Mouse (Mus musculus): ENCODE measurements around the gene Dtx2. TPM values are rescaled to one million over a fixed set of nuclear protein-coding genes. Genes with fewer than 3 reads are reported as not detected.
A peak's percentile ranks its signal among the peaks of the same experiment; 100 is the strongest.

The Dtx2 gene
- polyA plus RNA-seq, 1 experiment from 2014 or later = 21.8 TPM

DNA sequence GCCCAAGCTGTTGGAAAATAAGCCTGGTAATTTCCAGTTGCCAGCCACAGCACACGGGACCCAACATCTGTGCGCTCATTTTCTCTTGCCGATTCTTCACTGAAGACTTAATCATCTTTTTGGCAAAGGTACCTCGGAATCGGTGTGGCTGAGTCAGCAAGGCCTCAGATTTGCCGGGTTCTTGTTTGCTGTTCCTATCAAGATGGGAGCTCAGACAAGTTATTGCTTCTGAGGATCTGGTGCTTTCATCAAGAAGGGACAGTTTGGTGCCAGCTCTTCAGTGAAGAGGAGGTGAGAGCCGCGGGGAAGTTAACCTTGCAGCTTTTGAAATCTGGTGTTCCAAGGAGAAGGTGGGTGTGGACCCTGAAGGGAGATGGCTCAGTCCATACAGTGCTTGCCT, 1.6 kb downstream of the Dtx2 start:
- no peaks in the 10 kb centered on the region for H3K9me3 ChIP-seq (replicated peaks; ENCODE audit: low read length)
- no peak for TF ChIP-seq CTCF (IDR thresholded peaks at IDR 0.05; ENCODE audit: low read depth)
- H3K4me2 ChIP-seq (ENCODE audit: low read length) = peak overlapping the region; percentile 84; the same call in 1 of the 2 replicates
- WGBS = 90% methylated on average over 8 of the region's 8 CpGs
- no peaks in the 10 kb centered on the region for H3K27me3 ChIP-seq (ENCODE audit: insufficient read depth, low read length)
- DNase-seq (ENCODE audit: low spot score) (no peak), ATAC-seq (replicated peaks; ENCODE audit: low FRiP score, low read depth) (no peak)
- no peak overlapping the region for H3K27ac ChIP-seq
- H3K4me3 ChIP-seq (replicated peaks; ENCODE audit: low read depth, low read length) = no peak overlapping the region
- no peaks in the 10 kb centered on the region for H3K4me1 ChIP-seq (replicated peaks; ENCODE audit: insufficient read depth, low read length)
- 0 out of 2 replicates have a peak overlapping the region, but pooled peaks have one; percentile 31 for H3K9ac ChIP-seq (ENCODE audit: low read depth, low read length)
- H3K36me3 ChIP-seq (ENCODE audit: insufficient read depth, low read length) = peaks cover 21% of the 10 kb centered on the region

DNA sequence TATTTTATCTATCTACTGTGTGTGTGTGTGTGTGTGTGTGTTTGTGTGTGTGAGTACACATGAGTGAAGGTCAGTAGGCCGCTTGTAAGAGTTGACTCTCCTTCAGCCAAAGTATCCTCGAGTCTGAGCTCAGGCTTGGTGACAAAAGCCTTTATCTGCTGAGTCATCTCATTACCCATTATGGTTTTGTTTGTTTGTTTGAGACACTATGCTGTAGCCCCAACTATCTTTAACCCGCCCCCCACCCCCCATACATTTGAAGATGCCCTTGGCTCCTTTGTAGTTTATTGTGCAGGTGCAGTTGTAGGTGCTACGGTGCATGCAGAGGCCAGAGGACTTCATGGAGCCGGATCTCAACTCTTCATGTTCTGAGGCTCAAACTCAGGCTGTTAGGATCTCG, 6.6 kb downstream of the Dtx2 start:
- H3K9ac ChIP-seq (ENCODE audit: low read depth, low read length) = no peak overlapping the region
- TF ChIP-seq CTCF (IDR thresholded peaks at IDR 0.05; ENCODE audit: low read depth) = no peak
- DNase-seq (ENCODE audit: low spot score) (no peak), ATAC-seq (replicated peaks; ENCODE audit: low FRiP score, low read depth) (no peak)
- no peak overlapping the region for H3K4me3 ChIP-seq (replicated peaks; ENCODE audit: low read depth, low read length)
- 95% methylated on average over 6 of the region's 6 CpGs for WGBS
- H3K4me1 ChIP-seq (replicated peaks; ENCODE audit: insufficient read depth, low read length) = no peaks in the 10 kb centered on the region; the same call in 1 of the 2 replicates
- H3K4me2 ChIP-seq (ENCODE audit: low read length) = no peak overlapping the region
- H3K9me3 ChIP-seq (replicated peaks; ENCODE audit: low read length) = no peaks in the 10 kb centered on the region
- H3K36me3 ChIP-seq (ENCODE audit: insufficient read depth, low read length) = peaks cover 21% of the 10 kb centered on the region
- H3K27me3 ChIP-seq (ENCODE audit: insufficient read depth, low read length) = no peaks in the 10 kb centered on the region
- H3K27ac ChIP-seq = no peak overlapping the region

DNA sequence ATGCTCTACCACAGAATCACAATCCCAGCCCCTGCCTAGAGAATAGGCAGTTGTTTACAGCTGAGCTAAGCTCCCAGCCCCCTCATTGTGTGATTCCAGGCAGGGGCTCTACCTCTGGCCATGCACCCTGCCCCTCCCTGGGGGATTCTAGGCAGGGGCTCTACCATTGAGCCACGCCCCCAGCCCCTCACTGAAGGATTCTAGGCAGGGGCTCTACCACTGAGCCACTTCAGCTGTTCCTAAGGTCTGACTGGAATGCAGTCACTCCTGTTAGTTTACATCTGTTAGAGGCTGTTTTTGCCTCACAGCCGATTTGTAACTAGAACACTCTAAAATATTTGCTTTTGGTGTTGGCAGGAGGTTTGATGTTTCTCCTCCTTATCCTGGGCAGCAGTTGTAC, 7.7 kb downstream of the Dtx2 start:
- Histone ChIP-seq H3K36me3 (ENCODE audit: insufficient read depth, low read length) (peaks cover 18% of the 10 kb centered on the region), H3K9ac (ENCODE audit: low read depth, low read length) (no peak overlapping the region), H3K4me1 (replicated peaks; ENCODE audit: insufficient read depth, low read length) (no peaks in the 10 kb centered on the region; the same call in 1 of the 2 replicates), H3K27ac (no peak overlapping the region), H3K4me3 (replicated peaks; ENCODE audit: low read depth, low read length) (no peak overlapping the region), H3K27me3 (ENCODE audit: insufficient read depth, low read length) (no peaks in the 10 kb centered on the region), H3K4me2 (ENCODE audit: low read length) (no peak overlapping the region), H3K9me3 (replicated peaks; ENCODE audit: low read length) (no peaks in the 10 kb centered on the region)
- 54% methylated on average over 2 of the region's 2 CpGs for WGBS
- DNase-seq (ENCODE audit: low spot score) (no peak), ATAC-seq (replicated peaks; ENCODE audit: low FRiP score, low read depth) (no peak)
- no peak for TF ChIP-seq CTCF (IDR thresholded peaks at IDR 0.05; ENCODE audit: low read depth)

DNA sequence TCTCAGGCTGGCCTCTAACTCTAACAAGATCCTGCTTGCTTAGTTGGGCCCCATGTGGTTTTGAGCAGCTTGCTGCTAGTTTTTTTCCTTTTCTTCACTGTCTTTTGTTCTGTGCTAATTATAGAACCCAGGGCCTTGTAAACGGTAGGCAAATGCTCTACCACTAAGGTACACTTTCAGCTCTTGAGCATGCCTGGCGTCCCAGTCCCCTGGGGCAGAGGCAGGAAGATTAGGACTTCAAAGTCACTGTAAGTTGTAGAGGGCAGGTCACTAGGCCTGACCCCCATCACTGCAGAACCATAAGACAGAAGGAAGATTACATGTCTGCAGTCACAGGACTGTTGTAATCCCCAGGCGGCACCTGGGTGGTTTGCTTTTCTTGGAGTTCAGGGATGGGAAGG, 8.2 kb downstream of the Dtx2 start:
- DNase-seq (ENCODE audit: low spot score) (no peak), ATAC-seq (replicated peaks; ENCODE audit: low FRiP score, low read depth) (no peak)
- WGBS = 26% methylated on average over 3 of the region's 3 CpGs
- Histone ChIP-seq H3K9me3 (replicated peaks; ENCODE audit: low read length) (no peaks in the 10 kb centered on the region), H3K36me3 (ENCODE audit: insufficient read depth, low read length) (peaks cover 14% of the 10 kb centered on the region), H3K4me1 (replicated peaks; ENCODE audit: insufficient read depth, low read length) (no peaks in the 10 kb centered on the region; the same call in 1 of the 2 replicates), H3K9ac (ENCODE audit: low read depth, low read length) (no peak overlapping the region), H3K4me3 (replicated peaks; ENCODE audit: low read depth, low read length) (no peak overlapping the region), H3K4me2 (ENCODE audit: low read length) (no peak overlapping the region), H3K27ac (no peak overlapping the region; the same call in 1 of the 2 replicates), H3K27me3 (ENCODE audit: insufficient read depth, low read length) (no peaks in the 10 kb centered on the region)
- no peak for TF ChIP-seq CTCF (IDR thresholded peaks at IDR 0.05; ENCODE audit: low read depth)

DNA sequence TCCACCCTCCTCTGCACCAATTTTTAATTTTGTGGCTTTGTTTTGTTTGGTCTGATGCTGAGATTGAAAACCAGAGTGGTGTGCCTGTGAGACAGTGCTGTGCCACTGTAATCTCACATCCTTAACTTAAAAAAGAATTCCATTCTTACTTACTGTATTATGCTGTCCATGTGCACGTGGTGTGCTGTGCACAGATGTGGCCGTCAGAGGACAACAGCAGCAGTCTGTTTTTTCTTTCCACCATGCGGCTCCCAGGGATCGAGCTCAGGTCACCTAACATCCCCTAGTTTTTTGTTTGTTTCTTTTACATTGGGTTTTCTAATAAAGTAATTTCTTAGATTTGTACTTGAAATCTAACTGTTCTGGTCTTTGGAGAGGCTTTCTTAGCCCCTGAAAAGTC, 9.9 kb downstream of the Dtx2 start:
- ATAC-seq (replicated peaks; ENCODE audit: low FRiP score, low read depth) (no peak), DNase-seq (ENCODE audit: low spot score) (no peak)
- Histone ChIP-seq H3K36me3 (ENCODE audit: insufficient read depth, low read length) (0 out of 2 replicates have a peak, but pooled peaks cover 3% of the 10 kb centered on the region), H3K27me3 (ENCODE audit: insufficient read depth, low read length) (no peaks in the 10 kb centered on the region), H3K9ac (ENCODE audit: low read depth, low read length) (no peak overlapping the region), H3K4me2 (ENCODE audit: low read length) (no peak overlapping the region), H3K4me3 (replicated peaks; ENCODE audit: low read depth, low read length) (no peak overlapping the region), H3K9me3 (replicated peaks; ENCODE audit: low read length) (no peaks in the 10 kb centered on the region), H3K27ac (no peak overlapping the region), H3K4me1 (replicated peaks; ENCODE audit: insufficient read depth, low read length) (no peaks in the 10 kb centered on the region; the same call in 1 of the 2 replicates)
- 46% methylated on average over 4 of the region's 4 CpGs for WGBS
- no peak for TF ChIP-seq CTCF (IDR thresholded peaks at IDR 0.05; ENCODE audit: low read depth)

DNA sequence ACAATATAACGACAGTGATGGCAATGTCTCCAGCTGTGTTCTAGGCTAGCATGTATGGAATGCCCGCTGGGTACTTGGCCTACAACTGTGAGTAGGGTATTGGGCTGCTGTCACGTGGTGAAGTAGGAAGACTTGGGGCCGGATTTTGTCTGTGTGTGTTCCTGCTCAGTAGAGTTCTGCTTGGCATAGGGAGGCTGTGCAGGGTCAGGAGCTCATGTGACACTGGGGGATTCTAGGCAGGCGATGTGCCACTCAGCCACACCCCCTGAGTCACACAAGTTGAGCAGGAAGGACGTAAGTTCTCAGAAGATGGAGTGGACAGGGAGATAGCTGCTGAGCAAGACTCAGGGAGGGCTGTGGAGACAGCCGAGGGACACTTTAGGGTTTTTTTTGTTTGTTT, 13.1 kb downstream of the Dtx2 start:
- DNase-seq (ENCODE audit: low spot score) = no peak
- no peaks in the 10 kb centered on the region for H3K9me3 ChIP-seq (replicated peaks; ENCODE audit: low read length)
- no peak for ATAC-seq (replicated peaks; ENCODE audit: low FRiP score, low read depth)
- H3K27me3 ChIP-seq (ENCODE audit: insufficient read depth, low read length) = no peaks in the 10 kb centered on the region
- 64% methylated on average over 7 of the region's 7 CpGs for WGBS
- no peak overlapping the region for H3K4me2 ChIP-seq (ENCODE audit: low read length)
- no peak overlapping the region for H3K27ac ChIP-seq
- TF ChIP-seq CTCF (IDR thresholded peaks at IDR 0.05; ENCODE audit: low read depth) = no peak
- no peak overlapping the region for H3K4me3 ChIP-seq (replicated peaks; ENCODE audit: low read depth, low read length)
- H3K4me1 ChIP-seq (replicated peaks; ENCODE audit: insufficient read depth, low read length) = no peaks in the 10 kb centered on the region; the same call in 1 of the 2 replicates
- no peak overlapping the region for H3K9ac ChIP-seq (ENCODE audit: low read depth, low read length)
- H3K36me3 ChIP-seq (ENCODE audit: insufficient read depth, low read length) = peaks cover 17% of the 10 kb centered on the region; the same call in 1 of the 2 replicates

DNA sequence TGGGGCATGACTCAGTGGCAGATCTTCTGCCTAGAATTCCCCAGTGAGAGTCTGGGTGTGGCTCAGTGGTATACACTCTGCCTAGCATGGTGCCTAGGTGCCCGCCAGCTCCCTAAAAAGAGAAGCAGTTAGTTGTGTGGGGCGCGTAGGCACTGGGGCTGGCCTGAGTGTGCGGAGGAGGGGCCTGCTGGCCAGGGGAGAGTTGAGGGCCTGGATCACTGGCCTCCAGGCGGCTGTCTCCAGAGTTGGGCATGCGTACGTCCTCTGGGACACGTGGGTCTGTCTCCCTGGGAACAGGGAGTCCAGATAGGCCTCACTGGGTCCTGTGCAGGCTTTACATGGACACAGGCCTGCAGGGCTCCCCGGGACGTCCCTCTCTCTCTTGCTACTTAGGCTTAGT, 20.3 kb downstream of the Dtx2 start:
- H3K27me3 ChIP-seq (ENCODE audit: insufficient read depth, low read length) = no peaks in the 10 kb centered on the region
- H3K4me3 ChIP-seq (replicated peaks; ENCODE audit: low read depth, low read length) = no peak overlapping the region
- 56% methylated on average over 10 of the region's 10 CpGs for WGBS
- no peak for TF ChIP-seq CTCF (IDR thresholded peaks at IDR 0.05; ENCODE audit: low read depth)
- H3K27ac ChIP-seq = peak overlapping the region; percentile 77
- peaks cover 18% of the 10 kb centered on the region; the same call in 1 of the 2 replicates for H3K36me3 ChIP-seq (ENCODE audit: insufficient read depth, low read length)
- H3K4me1 ChIP-seq (replicated peaks; ENCODE audit: insufficient read depth, low read length) = peaks cover 11% of the 10 kb centered on the region
- ATAC-seq (replicated peaks; ENCODE audit: low FRiP score, low read depth) (peak; percentile 88), DNase-seq (ENCODE audit: low spot score) (peak; percentile 67)
- H3K9ac ChIP-seq (ENCODE audit: low read depth, low read length) = no peak overlapping the region
- H3K4me2 ChIP-seq (ENCODE audit: low read length) = no peak overlapping the region
- H3K9me3 ChIP-seq (replicated peaks; ENCODE audit: low read length) = no peaks in the 10 kb centered on the region

Data from kidney, postnatal 0 days (tissue).